24 mouse cellular contexts compared by ENCODE assay signal in the genomic region with DNA sequence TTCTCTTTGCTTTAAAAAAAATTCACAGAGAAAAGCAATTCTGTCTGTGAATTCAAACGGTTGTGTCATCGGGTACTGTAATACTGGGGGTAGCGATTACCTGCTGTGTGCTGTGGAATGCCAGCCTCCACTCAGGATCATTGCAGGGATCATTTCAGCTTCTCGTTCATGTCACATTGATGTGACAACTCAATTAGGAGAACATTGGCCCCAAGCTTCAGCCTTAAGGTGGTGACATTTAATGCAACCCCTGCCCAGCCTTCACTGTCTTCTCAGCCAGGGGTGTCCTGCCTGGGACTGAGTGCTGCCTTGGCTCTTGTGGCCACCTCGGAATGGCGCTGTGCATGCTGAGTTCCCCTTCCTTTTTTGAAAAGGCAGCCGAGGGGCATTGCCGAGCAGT.
"Had no signal": no experiment of that assay in that cellular context is flagged by ENCODE, and none has a peak within 500 bp of the region (broad histone marks: within the 10 kb centered on the region; RNA-seq: fewer than 3 reads in every experiment).

No protein-coding gene starts in this region.

- H3K4me3 ChIP-seq: gastrocnemius, adult 2 months; heart, adult 2 months; heart, embryonic 13.5 days; heart, embryonic 15.5 days; hindbrain, embryonic 13.5 days; hindbrain, embryonic 15.5 days; kidney, embryonic 15.5 days; limb, embryonic 13.5 days; limb, embryonic 15.5 days; liver, embryonic 12.5 days had no signal

- DNase-seq: forebrain, postnatal 0 days; gastrocnemius, adult 2 months; gastrocnemius, postnatal 10 days; gastrocnemius, postnatal 25 days; heart, adult 2 months; heart, postnatal 14 days; heart, postnatal 36 days; kidney, adult 11 months; kidney, adult 2 months; kidney, adult 9 months; kidney, postnatal 14 days; kidney, postnatal 36 days; layer of hippocampus, postnatal 36 days; left cerebral cortex, postnatal 4 days had no signal

- H3K27ac ChIP-seq: gastrocnemius, adult 2 months; heart, adult 2 months; heart, embryonic 13.5 days; heart, embryonic 15.5 days; hindbrain, embryonic 13.5 days; hindbrain, embryonic 15.5 days; hindbrain, postnatal 0 days; kidney, embryonic 15.5 days; kidney, postnatal 0 days; limb, embryonic 13.5 days; limb, embryonic 15.5 days; liver, embryonic 12.5 days had no signal
